Mouse (Mus musculus) left cerebral cortex, adult 2 months (tissue): ENCODE results near the gene Gnpda2. TPM values are rescaled to one million over a fixed set of nuclear protein-coding genes. Genes with fewer than 3 reads are reported as not detected.

Experiments used
- DNase-seq, 2 experiments: peaks; one replicate each; pipeline ENCODE4 v3.0.0; 2021 to 2022; ENCODE audit warnings: low spot score in 2 of 2, mixed read lengths in 1 of 2; ENCODE audit errors: extremely low spot score in 1 of 2
- H3K27ac ChIP-seq: fragments of 200-600 bp; 2 replicates; pipeline ENCODE4 v1.8.1; 2022
- H3K4me3 ChIP-seq: fragments of 200-600 bp; 2 replicates; pipeline ENCODE4 v1.8.1; 2022
- CTCF ChIP-seq: fragments of 200-600 bp; IDR thresholded peaks from 2 replicates; pipeline ENCODE4 v1.8.1; 2022; ENCODE audit warnings: antibody characterized with exemption, mild to moderate bottlenecking, moderate library complexity
- intact Hi-C: fragments of 180-260 bp; cut with DNase I; formaldehyde crosslinking; loops from one replicate; pipeline ENCODE4 v1.15.1; 2025
- long read RNA-seq, 2 experiments: library from polyadenylated mRNA; stranded (forward); transcript quantifications; one replicate each; pipeline ENCODE4 v2.0.0; 2021; ENCODE audit warnings: borderline mapping rate in 2 of 2
- total RNA-seq, 2 experiments: library from RNA; stranded (reverse); gene quantifications; 2 replicates each; pipeline ENCODE4 v1.2.3; 2021

Gene Gnpda2
- 10 to 100 TPM; 18.7 to 19.5 TPM for total RNA-seq
- long read RNA-seq, experiment 1, transcript Gnpda2-201 (7 exons, 1,894 nt), result major isoform, 24 of 32 reads
- long read RNA-seq, experiment 1, partial matches to known transcripts, result 1 of 32 reads
- long read RNA-seq, experiment 1, other reads (novel, unspliced or antisense), result 6 of 32 reads
- long read RNA-seq, experiment 2, transcript Gnpda2-201 (7 exons, 1,894 nt), result major isoform, 22 of 28 reads
- long read RNA-seq, experiment 2, partial matches to known transcripts, result 2 of 28 reads
- long read RNA-seq, experiment 2, other reads (novel, unspliced or antisense), result 3 of 28 reads

- DNase-seq, result peak; percentile 85 to 87
- intact Hi-C loops, result loop anchor here (5.0 kb wide), 1 partner anchor 1500 kb away; no protein-coding TSS in a partner anchor
- Histone ChIP-seq H3K4me3 (peak within 1 kb of the TSS; percentile 80), H3K27ac (peak within 1 kb of the TSS; percentile 80)
- TF ChIP-seq CTCF, result peak; percentile 13
Measured at GRCm38 (mm10) chr5:69591640-69592461, at the start of gene Gnpda2. Gene Gnpda2, minus strand, starts transcription at chr5:69592340.

- TF ChIP-seq CTCF, result no peak
- intact Hi-C loops, result no loop called here
- Histone ChIP-seq H3K27ac (no peak overlapping the region), H3K4me3 (no peak overlapping the region)
- DNase-seq, result no peak
Measured at GRCm38 (mm10) chr5:69634766-69635165, 42.6 kb upstream of the Gnpda2 start.

GRCm38 (mm10) chr5:69620899-69621298, 28.8 kb upstream of the Gnpda2 start:
- no peak for TF ChIP-seq CTCF
- Histone ChIP-seq H3K4me3 (no peak overlapping the region), H3K27ac (no peak overlapping the region)
- intact Hi-C loops, result no loop called here
- DNase-seq, result no peak

GRCm38 (mm10) chr5:69613209-69613796, 21.2 kb upstream of the Gnpda2 start:
- H3K4me3 ChIP-seq, result no peak overlapping the region
- DNase-seq, result no peak
- intact Hi-C loops, result loop anchor here (10.0 kb wide), 2 partner anchors 1381 to 1651 kb away; no protein-coding TSS in a partner anchor
- peak; percentile 74 for TF ChIP-seq CTCF
- no peak overlapping the region for H3K27ac ChIP-seq

GRCm38 (mm10) chr5:69601027-69601426, 8.9 kb upstream of the Gnpda2 start:
- no peak overlapping the region for H3K27ac ChIP-seq
- peak; percentile 61 for TF ChIP-seq CTCF
- no peak overlapping the region for H3K4me3 ChIP-seq
- intact Hi-C loops, result no loop called here
- no peak for DNase-seq

- Histone ChIP-seq H3K27ac (peak overlapping the region; percentile 94), H3K4me3 (peak overlapping the region; percentile 73)
- no peak for TF ChIP-seq CTCF
- DNase-seq, result no peak
- intact Hi-C loops, result no loop called here
Measured at GRCm38 (mm10) chr5:69557404-69557935, 34.7 kb downstream of the Gnpda2 start.

GRCm38 (mm10) chr5:69556628-69557403, 35.3 kb downstream of the Gnpda2 start, which contains the start of gene Guf1:
Gene Guf1, plus strand, starts transcription at chr5:69556923.
- TF ChIP-seq CTCF, result no peak; the same call in 1 of the 2 replicates
- DNase-seq, result peak; percentile 95 to 98
- Histone ChIP-seq H3K4me3 (peak within 1 kb of the TSS; percentile 73), H3K27ac (peak within 1 kb of the TSS; percentile 94)
- intact Hi-C loops, result no loop called here

- no peak for DNase-seq
- TF ChIP-seq CTCF, result no peak
- intact Hi-C loops, result no loop called here
- Histone ChIP-seq H3K4me3 (no peak within 1 kb of the TSS), H3K27ac (no peak within 1 kb of the TSS)
Measured at GRCm38 (mm10) chr5:69542489-69542888, 49.7 kb downstream of the Gnpda2 start, which contains the start of gene Yipf7. Gene Yipf7, minus strand, starts transcription at chr5:69542648.

GRCm38 (mm10) chr5:69541680-69542079, 50.5 kb downstream of the Gnpda2 start:
- TF ChIP-seq CTCF, result no peak
- DNase-seq, result no peak
- intact Hi-C loops, result no loop called here
- no peak overlapping the region for H3K27ac ChIP-seq
- H3K4me3 ChIP-seq, result no peak overlapping the region

- Histone ChIP-seq H3K27ac (no peak overlapping the region), H3K4me3 (no peak overlapping the region)
- intact Hi-C loops, result loop anchor here (5.0 kb wide), 1 partner anchor 1772 kb away; no protein-coding TSS in a partner anchor
- no peak for DNase-seq
- TF ChIP-seq CTCF, result peak; percentile 50
Measured at GRCm38 (mm10) chr5:69523944-69524343, 68.2 kb downstream of the Gnpda2 start.

Other genes with a start within 250 kb of the Gnpda2 start
- gene Yipf7, start 49.7 kb downstream of the Gnpda2 start, total RNA-seq, result not detected
- gene Guf1, start 35.4 kb downstream of the Gnpda2 start, total RNA-seq, result 10 to 100 TPM; 21.3 to 24.1 TPM